Mouse (Mus musculus) neural tube, embryonic 11.5 days (tissue): ENCODE results near the gene Celsr1. TPM values are rescaled to one million over a fixed set of nuclear protein-coding genes. Genes with fewer than 3 reads are reported as not detected.

Experiments used
- ATAC-seq: fragments of 200-750 bp; cut with Nextera tagmentation; 2 replicates; pipeline ENCODE4 v1.8.0; 2017; ENCODE audit warnings: moderate number of reproducible peaks, mild to moderate bottlenecking, moderate TSS enrichment, moderate library complexity; ENCODE audit not compliant: insufficient read depth, low FRiP score, low TSS enrichment
- DNase-seq: peaks from one replicate; pipeline ENCODE4 v3.0.0-alpha.2; 2015; ENCODE audit warnings: low spot score
- H3K27ac ChIP-seq: fragments of 300-500 bp; sonication (generic); 2 replicates; pipeline ENCODE4 v1.5.1; 2014; ENCODE audit warnings: low read depth, mild to moderate bottlenecking, low read length
- H3K27me3 ChIP-seq: fragments of 300-500 bp; sonication (generic); 2 replicates; pipeline ENCODE4 v1.6.1; 2014; ENCODE audit warnings: mild to moderate bottlenecking, low read length, mixed read lengths; ENCODE audit not compliant: control insufficient read depth, insufficient read depth
- H3K36me3 ChIP-seq: fragments of 300-500 bp; sonication (generic); 2 replicates; pipeline ENCODE4 v1.6.1; 2014; ENCODE audit warnings: mild to moderate bottlenecking, low read length, moderate library complexity, mixed read lengths; ENCODE audit not compliant: control insufficient read depth, insufficient read depth
- H3K4me1 ChIP-seq: fragments of 300-500 bp; sonication (generic); 2 replicates; pipeline ENCODE4 v1.6.1; 2014; ENCODE audit warnings: low read length, mixed read lengths; ENCODE audit not compliant: control insufficient read depth, insufficient read depth
- H3K4me2 ChIP-seq: fragments of 300-500 bp; sonication (generic); 2 replicates; pipeline ENCODE4 v1.6.1; 2014; ENCODE audit warnings: low read depth, mild to moderate bottlenecking, moderate library complexity
- H3K4me3 ChIP-seq: fragments of 300-500 bp; sonication (generic); 2 replicates; pipeline ENCODE4 v1.5.1; 2014; ENCODE audit warnings: low read depth, low read length
- H3K9ac ChIP-seq: fragments of 300-500 bp; sonication (generic); 2 replicates; pipeline ENCODE4 v1.6.1; 2014; ENCODE audit warnings: mild to moderate bottlenecking, low read length
- H3K9me3 ChIP-seq: fragments of 300-500 bp; sonication (generic); 2 replicates; pipeline ENCODE4 v1.6.1; 2016; ENCODE audit warnings: low read length; ENCODE audit not compliant: control insufficient read depth
- WGBS: fragments of 180-500 bp; shearing (Covaris S2); extraction: QIAGEN DNeasy Blood & Tissue Kit; methylation state at CpG from one replicate; pipeline ENCODE4 v1.1.7; 2014; 5-methylcytosine and 5-hydroxymethylcytosine counted together
- polyA plus RNA-seq: library from polyadenylated mRNA; unstranded; fragments of >200 nt; fragmentation: Nextera tagmentation; extraction: Ambion mirVana; gene quantifications from 2 replicates; pipeline ENCODE4 v1.2.1, GENCODE M21; 2014

Gene Celsr1
- polyA plus RNA-seq, 1 experiment from 2014 or later = 5.4 TPM

DNA sequence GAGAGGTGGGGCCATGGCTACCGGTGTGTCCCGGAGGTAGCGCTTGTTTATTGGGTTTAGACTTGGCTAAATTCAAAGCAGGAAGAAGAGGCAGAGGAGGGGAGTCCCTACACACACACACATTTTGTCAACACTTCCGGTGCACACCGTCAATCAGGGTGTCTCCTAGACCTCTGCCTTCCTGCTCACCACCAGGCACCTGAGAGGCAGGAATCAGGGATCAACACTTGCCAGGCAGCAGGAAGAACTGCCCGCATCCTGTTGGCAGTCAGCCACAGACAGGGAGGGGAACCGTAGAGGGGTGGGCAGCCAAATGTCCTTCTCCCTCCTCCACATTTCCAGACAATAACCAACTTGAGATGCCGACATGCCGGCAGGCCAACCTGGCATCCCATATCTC is 56.5 kb downstream of the Celsr1 start:
- Histone ChIP-seq H3K27ac (no peak overlapping the region), H3K4me2 (no peak overlapping the region), H3K4me1 (peaks cover 10% of the 10 kb centered on the region), H3K36me3 (no peaks in the 10 kb centered on the region), H3K4me3 (no peak overlapping the region), H3K9me3 (no peaks in the 10 kb centered on the region), H3K27me3 (no peaks in the 10 kb centered on the region), H3K9ac (no peak overlapping the region)
- WGBS = 85% methylated on average over 9 of the region's 9 CpGs
- DNase-seq (no peak), ATAC-seq (no peak)

DNA sequence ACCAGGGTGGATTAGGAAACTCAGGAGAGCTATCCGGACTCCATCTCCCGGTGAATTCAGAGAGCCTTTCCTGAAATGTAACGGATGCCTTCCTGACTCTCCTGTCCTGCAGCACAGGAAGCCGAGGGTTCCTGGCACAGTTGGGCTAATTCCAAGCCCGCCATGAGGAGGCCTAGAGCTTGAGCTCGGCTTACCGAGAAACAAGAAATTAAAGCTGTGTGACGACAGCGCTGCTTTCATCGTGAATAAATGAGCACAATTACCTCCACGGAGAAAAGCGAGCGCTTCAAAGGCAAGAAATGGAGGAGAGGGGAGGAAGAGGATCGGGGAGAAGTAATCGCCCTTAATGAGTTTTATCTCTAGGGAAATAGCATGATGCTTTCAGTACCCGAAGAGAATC is 57.8 kb downstream of the Celsr1 start:
- no peak overlapping the region for H3K27ac ChIP-seq
- no peak for DNase-seq

DNA sequence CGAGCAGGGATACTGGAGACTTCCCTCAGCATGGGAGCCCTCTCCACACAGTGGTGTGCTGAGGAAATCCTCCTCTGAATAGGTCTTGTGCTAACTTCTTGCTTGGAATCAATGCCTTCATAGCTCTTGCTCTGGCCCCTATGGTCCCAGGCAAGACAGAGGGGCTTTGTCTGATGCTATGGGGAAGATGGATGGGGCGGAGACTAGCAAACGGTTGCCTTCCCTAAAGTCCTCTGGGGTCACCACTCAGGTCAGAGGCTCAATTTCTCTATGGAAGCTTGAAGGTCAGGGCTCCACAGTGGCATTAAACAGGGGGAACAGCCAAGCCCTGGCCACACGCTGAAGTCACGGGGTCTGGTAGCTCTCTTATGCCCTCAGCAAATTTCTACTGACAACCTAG is 62.0 kb downstream of the Celsr1 start:
- Histone ChIP-seq H3K9me3 (no peaks in the 10 kb centered on the region), H3K9ac (no peak overlapping the region), H3K4me3 (no peak overlapping the region), H3K27me3 (no peaks in the 10 kb centered on the region), H3K4me2 (no peak overlapping the region), H3K27ac (peak overlapping the region; percentile 44; the same call in 1 of the 2 replicates), H3K4me1 (peaks cover 19% of the 10 kb centered on the region), H3K36me3 (no peaks in the 10 kb centered on the region)
- ATAC-seq = no peak
- DNase-seq = peak; percentile 29
- WGBS = 23% methylated on average over 5 of the region's 5 CpGs

More for the DNA sequence above, 57.8 kb downstream of the Celsr1 start:
- H3K9ac ChIP-seq = no peak overlapping the region
- WGBS = 47% methylated on average over 16 of the region's 16 CpGs
- H3K9me3 ChIP-seq = no peaks in the 10 kb centered on the region
- ATAC-seq = no peak
- H3K36me3 ChIP-seq = no peaks in the 10 kb centered on the region
- no peak overlapping the region for H3K4me2 ChIP-seq
- peaks cover 19% of the 10 kb centered on the region for H3K4me1 ChIP-seq
- H3K4me3 ChIP-seq = no peak overlapping the region
- H3K27me3 ChIP-seq = no peaks in the 10 kb centered on the region

DNA sequence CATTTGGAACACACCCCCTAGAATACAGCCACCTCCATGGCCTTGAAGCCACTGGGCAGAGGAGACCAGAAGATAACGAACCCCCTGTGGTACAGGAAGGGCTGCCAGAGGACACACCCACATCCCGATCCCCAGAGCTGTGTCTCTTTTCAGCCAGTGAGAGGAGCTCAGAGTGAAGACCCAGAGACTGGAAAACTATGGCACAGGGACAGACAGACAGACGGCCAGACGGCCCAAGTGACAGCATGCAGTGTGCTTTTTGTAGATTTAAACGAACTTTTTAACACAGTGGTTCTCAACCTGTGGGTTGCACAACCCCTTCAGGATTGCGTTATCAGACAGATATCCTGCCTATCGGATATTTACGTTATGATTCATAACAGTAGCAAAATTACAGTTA is 63.1 kb downstream of the Celsr1 start:
- Histone ChIP-seq H3K4me2 (no peak overlapping the region), H3K9me3 (no peaks in the 10 kb centered on the region), H3K36me3 (no peaks in the 10 kb centered on the region), H3K4me3 (no peak overlapping the region), H3K27me3 (no peaks in the 10 kb centered on the region), H3K9ac (no peak overlapping the region), H3K4me1 (peaks cover 16% of the 10 kb centered on the region), H3K27ac (no peak overlapping the region)
- no peak for DNase-seq
- WGBS = 74% methylated on average over 8 of the region's 8 CpGs
- ATAC-seq = no peak

DNA sequence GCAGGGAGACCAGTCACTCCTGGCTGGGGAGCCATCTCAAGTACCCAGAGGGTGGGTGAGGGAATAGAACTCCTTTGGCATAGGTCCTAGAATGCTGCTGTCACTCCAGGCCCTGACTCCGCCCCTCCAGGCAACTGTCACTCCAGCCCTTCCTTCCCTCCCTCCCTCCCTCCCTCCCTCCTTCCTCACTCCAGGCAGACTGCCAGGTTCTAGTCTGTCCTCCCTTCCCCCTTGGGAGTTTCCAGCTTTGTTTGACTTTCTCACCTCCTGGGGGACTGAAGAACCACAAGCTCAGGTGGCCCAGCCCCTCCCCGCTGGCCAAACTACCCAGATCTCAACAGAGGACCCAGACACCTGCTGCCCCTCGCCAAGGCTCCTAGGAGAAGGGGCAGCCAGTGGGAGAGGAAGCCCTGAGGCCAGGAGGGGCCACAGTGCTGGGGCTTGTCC is 63.8 kb downstream of the Celsr1 start:
- Histone ChIP-seq H3K9ac (no peak overlapping the region), H3K4me3 (no peak overlapping the region), H3K27ac (no peak overlapping the region), H3K27me3 (no peaks in the 10 kb centered on the region), H3K4me2 (no peak overlapping the region), H3K9me3 (no peaks in the 10 kb centered on the region), H3K36me3 (no peaks in the 10 kb centered on the region), H3K4me1 (peaks cover 15% of the 10 kb centered on the region)
- no peak for DNase-seq
- ATAC-seq = no peak
- 51% methylated on average over 3 of the region's 3 CpGs for WGBS

DNA sequence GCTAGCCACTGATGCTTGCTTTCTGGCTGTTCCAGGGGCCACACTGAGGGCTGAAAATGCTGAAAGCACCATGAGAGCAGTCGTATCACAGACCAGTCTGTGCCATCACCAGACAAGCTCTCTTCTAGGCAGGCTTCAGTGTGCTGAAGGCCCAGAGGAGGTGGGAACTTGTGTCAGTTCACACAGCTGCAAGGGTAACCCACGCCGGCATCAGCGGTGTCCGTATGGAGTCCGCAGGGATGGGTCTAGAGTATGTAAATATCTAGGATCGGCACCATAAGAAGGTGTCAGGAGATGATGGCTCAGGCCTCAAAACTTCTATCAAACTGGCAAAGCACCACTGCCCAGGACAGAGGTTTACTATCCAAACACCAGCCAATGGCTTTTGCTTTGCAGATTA is 64.3 kb downstream of the Celsr1 start:
- Histone ChIP-seq H3K36me3 (no peaks in the 10 kb centered on the region), H3K4me3 (no peak overlapping the region), H3K9me3 (no peaks in the 10 kb centered on the region), H3K4me2 (no peak overlapping the region), H3K27ac (no peak overlapping the region), H3K4me1 (peaks cover 13% of the 10 kb centered on the region), H3K9ac (no peak overlapping the region), H3K27me3 (no peaks in the 10 kb centered on the region)
- WGBS = 90% methylated on average over 7 of the region's 7 CpGs
- DNase-seq (no peak), ATAC-seq (no peak)

DNA sequence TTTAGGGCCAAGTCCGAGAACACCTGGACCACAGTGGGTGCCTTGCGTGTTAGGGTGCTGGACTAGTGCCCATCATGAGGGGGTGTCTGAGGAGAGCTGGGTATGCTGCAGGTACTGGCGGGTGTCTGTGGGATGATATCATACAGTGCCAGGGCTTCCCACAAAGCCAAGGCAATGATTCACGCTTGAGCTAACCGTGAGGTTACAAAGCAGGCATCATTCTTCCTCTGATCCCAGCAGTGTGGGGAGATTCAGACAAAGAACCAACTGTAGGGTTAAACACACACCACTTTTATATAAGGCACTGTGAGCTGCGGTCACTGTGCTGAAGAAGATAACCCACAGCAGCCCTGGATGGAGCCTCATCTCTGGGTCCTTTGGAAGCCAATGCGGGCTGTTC is 67.5 kb downstream of the Celsr1 start:
- WGBS = 74% methylated on average over 7 of the region's 7 CpGs
- Histone ChIP-seq H3K9me3 (no peaks in the 10 kb centered on the region), H3K36me3 (no peaks in the 10 kb centered on the region), H3K27me3 (no peaks in the 10 kb centered on the region), H3K4me2 (no peak overlapping the region), H3K27ac (no peak overlapping the region), H3K4me3 (no peak overlapping the region), H3K4me1 (peaks cover under 1% of the 10 kb centered on the region), H3K9ac (no peak overlapping the region)
- no peak for DNase-seq
- ATAC-seq = no peak

DNA sequence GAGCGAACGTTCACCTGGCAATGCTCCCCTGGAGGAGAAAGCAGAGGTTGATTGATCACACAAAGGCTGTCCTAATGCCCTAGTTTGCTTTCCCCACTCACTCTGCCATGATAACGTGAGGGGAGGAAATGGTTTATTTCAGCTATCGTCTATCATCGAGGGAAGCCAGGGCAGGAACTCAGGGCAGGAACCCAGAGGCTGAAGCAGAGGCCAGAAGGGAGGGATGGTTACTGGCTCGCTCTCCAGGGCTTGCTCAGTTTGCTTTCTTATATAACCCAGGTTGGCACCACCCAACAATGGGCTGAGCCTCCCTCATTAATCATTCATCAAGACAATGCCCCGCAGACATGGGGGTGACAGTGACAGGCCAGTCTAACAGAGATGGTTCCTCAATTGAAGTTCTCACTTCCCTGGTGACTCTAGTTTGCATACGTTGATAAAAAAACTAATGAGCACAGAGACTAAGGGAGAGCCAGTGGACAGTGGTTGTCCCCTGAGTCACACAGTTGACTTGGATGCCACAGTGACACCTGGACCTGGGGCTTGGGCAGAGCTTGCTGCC is 70.2 kb downstream of the Celsr1 start:
- 86% methylated on average over 8 of the region's 8 CpGs for WGBS
- Histone ChIP-seq H3K9ac (no peak overlapping the region), H3K4me3 (no peak overlapping the region), H3K27ac (no peak overlapping the region), H3K27me3 (no peaks in the 10 kb centered on the region), H3K36me3 (no peaks in the 10 kb centered on the region), H3K4me2 (no peak overlapping the region), H3K9me3 (no peaks in the 10 kb centered on the region), H3K4me1 (no peaks in the 10 kb centered on the region)
- no peak for ATAC-seq
- no peak for DNase-seq

DNA sequence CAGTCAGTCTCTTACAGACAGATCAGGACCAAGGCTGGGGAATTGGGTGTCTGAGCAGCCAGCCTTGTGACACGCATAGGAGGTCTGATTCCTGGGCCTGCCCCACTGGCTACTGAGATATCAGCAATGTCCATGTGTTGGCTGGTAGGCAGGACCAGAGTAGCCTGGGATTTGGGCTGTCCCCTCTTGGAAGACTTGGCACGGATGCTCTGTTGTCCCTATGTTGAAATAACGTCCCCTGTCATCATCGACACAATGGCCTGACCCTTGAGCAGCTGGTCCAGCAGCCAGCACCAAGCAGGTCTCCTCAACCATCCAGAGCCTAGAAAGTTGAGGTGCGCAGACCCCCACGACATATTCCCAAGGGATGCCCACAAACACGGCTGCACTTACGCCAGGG is 70.9 kb downstream of the Celsr1 start:
- ATAC-seq (no peak), DNase-seq (no peak)
- Histone ChIP-seq H3K4me2 (no peak overlapping the region), H3K4me3 (no peak overlapping the region), H3K27ac (no peak overlapping the region), H3K27me3 (no peaks in the 10 kb centered on the region), H3K9me3 (no peaks in the 10 kb centered on the region), H3K9ac (no peak overlapping the region), H3K4me1 (no peaks in the 10 kb centered on the region), H3K36me3 (no peaks in the 10 kb centered on the region)
- 95% methylated on average over 8 of the region's 8 CpGs for WGBS
